Mouse (Mus musculus): ENCODE results near the gene Numb. TPM values are rescaled to one million over a fixed set of nuclear protein-coding genes. Genes with fewer than 3 reads are reported as not detected.

Gene Numb
- total and polyA plus RNA-seq, 3 experiments, result 8.4 to 14.6 TPM; not detected in 1

DNA sequence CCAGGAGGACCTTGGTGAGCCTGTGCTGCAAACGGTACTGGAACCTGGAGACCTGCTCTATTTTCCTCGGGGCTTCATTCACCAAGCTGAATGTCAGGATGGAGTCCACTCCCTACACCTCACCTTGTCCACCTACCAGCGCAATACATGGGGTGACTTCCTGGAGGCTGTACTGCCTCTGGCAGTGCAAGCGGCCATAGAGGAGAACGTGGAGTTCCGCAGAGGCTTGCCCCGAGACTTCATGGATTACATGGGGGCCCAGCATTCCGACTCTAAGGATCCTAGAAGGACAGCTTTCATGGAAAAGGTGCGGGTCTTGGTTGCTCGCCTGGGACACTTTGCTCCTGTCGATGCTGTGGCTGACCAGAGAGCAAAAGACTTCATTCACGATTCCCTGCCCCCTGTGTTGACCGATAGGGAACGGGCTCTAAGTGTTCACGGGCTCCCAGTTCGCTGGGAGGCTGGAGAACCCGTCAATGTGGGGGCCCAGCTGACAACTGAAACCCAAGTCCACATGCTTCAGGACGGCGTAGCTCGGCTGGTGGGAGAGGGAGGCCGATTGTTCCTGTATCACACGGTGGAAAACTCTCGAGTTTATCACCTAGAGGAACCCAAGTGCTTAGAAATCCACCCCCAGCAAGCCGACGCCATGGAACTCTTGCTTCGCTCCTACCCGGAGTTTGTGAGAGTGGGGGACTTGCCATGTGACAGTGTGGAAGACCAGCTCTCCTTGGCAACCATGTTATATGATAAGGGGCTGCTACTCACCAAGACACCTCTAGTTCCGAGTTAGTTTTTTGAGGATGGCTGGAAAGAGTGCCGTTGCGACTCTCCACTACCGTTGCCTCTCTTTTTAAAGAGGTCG is 30.2 kb upstream of the Numb start (continued):
- TF ChIP-seq USF2 (IDR thresholded peaks at IDR 0.05; ENCODE audit: borderline replicate concordance in 1 of 2, insufficient read depth in 1 of 2, low read depth in 1 of 2, low read length in 2 of 2) (no peak), CHD2 (IDR thresholded peaks at IDR 0.05; ENCODE audit: low read length) (no peak), USF1 (IDR thresholded peaks at IDR 0.05; ENCODE audit: low read depth, low read length) (peak; percentile 61), MEF2A (IDR thresholded peaks at IDR 0.05; ENCODE audit: extremely low read depth, insufficient replicate concordance, low read depth, low read length, poor library complexity, severe bottlenecking) (no peak), GABPA (IDR thresholded peaks at IDR 0.05; ENCODE audit: low read depth, low read length) (no peak), ELF1 (IDR thresholded peaks at IDR 0.05; ENCODE audit: low read depth, low read length) (no peak), CHD1 (IDR thresholded peaks at IDR 0.05; ENCODE audit: low read depth, low read length) (no peak), BHLHE40 (IDR thresholded peaks at IDR 0.05; ENCODE audit: borderline replicate concordance, low read depth, low read length) (no peak), TCF12 (IDR thresholded peaks at IDR 0.05; ENCODE audit: low read depth, low read length) (no peak), NRF1 (IDR thresholded peaks at IDR 0.05; ENCODE audit: insufficient read depth, low read depth, low read length, poor library complexity, severe bottlenecking) (no peak), MYC (IDR thresholded peaks at IDR 0.05; ENCODE audit: low read depth, low read length) (0 out of 2 replicates have a peak, but pooled peaks have one; percentile 24), ETS1 (IDR thresholded peaks at IDR 0.05; ENCODE audit: low read depth, low read length) (no peak), RCOR1 (IDR thresholded peaks at IDR 0.05; ENCODE audit: low read depth, low read length) (no peak), POLR2AphosphoS5 (IDR thresholded peaks at IDR 0.05; ENCODE audit: borderline replicate concordance, low read depth, low read length) (no peak), MXI1 (IDR thresholded peaks at IDR 0.05; ENCODE audit: low read depth, low read length) (peak; percentile 86), ZNF384 (IDR thresholded peaks at IDR 0.05; ENCODE audit: low read depth, low read length) (no peak), POLR2AphosphoS2 (IDR thresholded peaks at IDR 0.05; ENCODE audit: low read length) (no peak), E2F4 (IDR thresholded peaks at IDR 0.05; ENCODE audit: borderline replicate concordance, low read depth, low read length) (no peak), SIN3A (IDR thresholded peaks at IDR 0.05; ENCODE audit: low read length) (peak; percentile 69), NELFE (IDR thresholded peaks at IDR 0.05; ENCODE audit: low read depth, low read length) (no peak), MAFK (IDR thresholded peaks at IDR 0.05; ENCODE audit: borderline replicate concordance, low read depth, low read length) (no peak)

Measured in MEL (cell line).